Mouse (Mus musculus) hindlimb bud, embryonic 11.5 days (tissue): ENCODE data around the gene Caprin1.
A peak's percentile ranks its signal among the peaks of the same experiment; 100 is the strongest.

Experiments
- DNase-seq: peaks from one replicate; pipeline ENCODE4 v3.0.0-alpha.2; 2012; ENCODE audit warnings: low read depth, low spot score; ENCODE audit errors: extremely low spot score

The Caprin1 gene

GRCm38 (mm10) chr2:103731423-103731822 lies 66.0 kb downstream of the Caprin1 start:
- DNase-seq = no peak

GRCm38 (mm10) chr2:103730999-103731398 lies 66.5 kb downstream of the Caprin1 start:
- DNase-seq = no peak

DNA sequence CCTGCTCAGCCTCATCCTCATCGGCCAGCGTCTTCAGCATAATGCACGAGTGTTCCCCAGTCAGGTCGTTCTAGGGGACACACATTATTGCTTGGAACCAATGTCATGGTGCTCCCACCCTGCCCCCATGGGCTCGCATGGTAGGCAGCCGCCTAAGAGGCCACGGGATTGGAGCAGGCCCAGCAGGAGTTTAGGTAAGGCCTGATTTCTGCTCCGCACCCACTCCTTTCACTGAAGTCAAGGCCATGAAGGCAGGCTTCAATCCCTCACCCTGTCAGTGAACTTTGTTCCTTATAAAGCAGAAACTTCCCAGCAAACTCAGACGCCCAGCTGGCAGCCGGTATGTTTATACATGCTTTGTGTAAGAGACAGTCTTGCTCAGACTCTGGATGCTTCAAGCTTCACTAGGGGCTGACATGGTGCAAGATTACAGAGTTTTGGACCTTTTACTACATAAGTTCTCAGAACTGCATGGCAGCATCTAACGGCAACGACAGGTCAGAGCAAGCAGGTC lies 69.4 kb downstream of the Caprin1 start:
- DNase-seq = no peak

DNA sequence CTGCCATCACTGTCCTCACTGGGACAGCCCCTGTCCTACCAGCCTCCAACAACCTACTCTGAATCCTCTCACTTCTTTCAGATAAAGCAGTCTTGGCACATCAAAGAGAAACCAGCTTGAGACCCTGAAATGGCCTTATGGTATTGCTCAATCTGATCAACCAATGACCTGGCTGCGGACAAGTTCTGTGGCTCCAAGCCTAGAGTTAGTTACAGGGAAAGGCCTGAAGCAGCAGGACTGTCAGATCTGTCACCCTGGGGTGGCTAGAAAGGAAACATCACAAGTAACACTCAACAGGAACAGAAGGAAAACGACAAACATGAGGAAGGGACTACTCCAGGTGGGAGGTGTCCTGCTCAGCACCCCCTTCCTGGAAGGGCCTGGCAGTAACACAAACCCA lies 72.9 kb downstream of the Caprin1 start:
- no peak for DNase-seq

- no peak for DNase-seq
Observed at GRCm38 (mm10) chr2:103719292-103719646, 78.2 kb downstream of the Caprin1 start.

- DNase-seq = peak; percentile 44
Observed at GRCm38 (mm10) chr2:103718594-103719291, 78.7 kb downstream of the Caprin1 start.

- no peak for DNase-seq
Observed at GRCm38 (mm10) chr2:103714412-103714811, 83.0 kb downstream of the Caprin1 start.

DNA sequence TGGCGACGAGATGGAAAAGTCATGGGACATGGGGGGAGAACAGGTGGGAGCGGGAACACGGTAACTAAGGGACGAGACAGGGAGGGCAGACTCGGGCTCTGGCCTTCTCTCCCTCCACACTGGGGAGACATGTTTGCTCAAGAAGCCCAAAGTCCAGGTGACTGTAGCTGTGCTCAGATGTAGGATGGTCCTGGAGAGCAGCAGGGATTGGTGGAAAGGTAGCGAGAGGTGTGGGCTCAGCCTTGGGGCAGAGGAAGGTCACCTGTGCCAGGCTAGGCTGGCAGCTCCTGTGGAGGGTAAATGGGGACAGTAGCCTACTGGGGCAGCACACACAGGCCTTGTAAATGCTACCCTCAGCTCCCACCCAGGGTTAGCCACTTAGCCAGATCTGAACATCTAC lies 83.6 kb downstream of the Caprin1 start:
- no peak for DNase-seq
